Mouse (Mus musculus): ENCODE results near the gene Smad1.

DNA sequence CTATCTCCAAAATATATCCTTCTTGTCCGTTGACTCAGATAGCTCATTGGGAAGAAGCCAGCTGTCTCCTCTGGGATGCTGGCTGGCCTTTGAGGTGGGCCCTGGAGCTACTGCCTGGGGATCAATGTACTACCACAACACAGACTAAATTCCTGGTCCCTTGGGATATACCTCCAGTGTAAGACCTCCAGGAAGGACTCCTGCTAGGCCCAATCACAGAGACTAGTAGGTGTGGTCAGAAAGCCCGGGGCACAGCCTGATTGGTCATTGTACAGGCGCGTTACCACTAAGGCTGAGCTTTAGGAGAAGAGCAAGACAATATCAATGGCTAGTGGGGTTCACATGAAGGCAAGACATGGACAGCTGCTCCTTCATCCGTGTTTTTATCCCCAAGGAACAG lies 93.4 kb downstream of the Smad1 start:
- no peak for TF ChIP-seq CTCF (IDR thresholded peaks at IDR 0.05; ENCODE audit: low read depth, low read length)
- TF ChIP-seq POLR2A (IDR thresholded peaks at IDR 0.05; ENCODE audit: insufficient read depth, low read length), result no peak
